Mouse (Mus musculus): ENCODE measurements at regions not wholly inside any gene's neighbourhood (a gene's known extent, or its start where the extent isn't known, plus 50 kb on each side); places are given as distances from the start of the nearest gene placed in this dataset.
A peak's percentile ranks its signal among the peaks of the same experiment; 100 is the strongest.

DNA sequence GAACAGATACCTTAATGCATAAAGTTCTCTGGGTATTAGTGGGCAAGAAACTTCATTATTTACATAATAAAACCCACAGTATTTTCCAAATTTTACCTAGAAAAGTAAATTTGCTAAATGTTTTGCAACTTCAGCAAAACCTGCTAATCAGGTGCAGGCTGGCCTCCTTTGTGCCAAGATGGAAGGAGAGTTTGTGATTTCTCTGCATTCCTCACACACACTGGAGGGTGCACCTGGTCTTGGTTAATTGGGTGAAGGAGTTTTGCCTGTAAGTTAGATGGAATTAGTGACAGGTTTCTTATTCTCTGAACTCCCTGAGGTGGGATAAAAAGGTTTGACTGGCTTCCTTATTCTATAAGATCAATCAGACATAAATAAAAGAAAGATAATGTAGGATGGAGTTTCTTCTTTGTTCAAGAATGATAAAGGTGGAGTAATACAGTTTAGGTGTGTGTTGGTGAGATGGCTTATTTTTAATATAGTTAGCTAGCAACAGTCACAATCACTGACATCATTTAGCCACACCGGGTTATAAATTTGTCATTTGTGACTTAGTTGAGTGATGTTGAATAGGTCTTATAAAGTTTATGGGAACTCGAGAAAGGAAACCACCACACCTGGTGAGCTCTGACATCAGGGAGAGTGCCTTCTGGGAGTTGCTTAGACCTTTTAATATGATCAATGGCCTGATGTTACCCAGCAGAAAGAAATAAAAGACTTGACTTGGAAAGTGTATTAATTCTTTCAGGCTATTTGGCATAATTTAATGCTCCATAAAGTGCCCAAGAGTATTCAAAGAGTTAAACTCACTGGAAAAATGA, 1131.4 kb upstream of the Flrt2 start:
- Histone ChIP-seq H3K36me3 (replicated peaks) (no peaks in the 10 kb centered on the region), H3K27ac (replicated peaks) (no peak overlapping the region), H3K4me1 (no peaks in the 10 kb centered on the region), H3K9me3 (no peaks in the 10 kb centered on the region), H3K27me3 (replicated peaks; ENCODE audit: low read depth, poor library complexity, severe bottlenecking) (no peaks in the 10 kb centered on the region), H3K4me3 (no peak overlapping the region)
- DNase-seq (ENCODE audit: low spot score), result no peak
- WGBS, result 87% methylated on average over 2 of the region's 2 CpGs

DNA sequence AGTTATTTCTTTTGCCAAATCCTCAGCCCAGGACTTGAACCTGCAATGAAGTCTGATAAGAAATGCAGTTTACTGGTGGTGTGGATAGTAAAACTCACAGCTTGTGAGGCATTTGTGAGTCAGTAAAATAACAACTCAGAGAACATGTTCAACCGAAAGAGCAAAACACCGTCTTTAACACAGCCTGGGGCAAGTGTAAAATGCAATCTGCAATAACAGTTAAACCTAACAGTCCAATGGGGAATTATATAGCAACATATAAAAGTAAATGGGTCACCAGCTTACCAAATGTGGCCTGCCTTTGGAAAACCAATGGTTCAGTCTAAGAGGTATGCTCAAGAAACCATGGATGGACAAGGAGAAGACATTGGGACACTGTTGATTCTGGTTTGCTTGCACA, 1117.0 kb upstream of the Flrt2 start:
- Histone ChIP-seq H3K36me3 (replicated peaks) (no peaks in the 10 kb centered on the region), H3K4me3 (no peak overlapping the region), H3K27me3 (replicated peaks; ENCODE audit: low read depth, poor library complexity, severe bottlenecking) (no peaks in the 10 kb centered on the region), H3K4me1 (no peaks in the 10 kb centered on the region), H3K27ac (replicated peaks) (no peak overlapping the region), H3K9me3 (no peaks in the 10 kb centered on the region)
- DNase-seq (ENCODE audit: low spot score), result no peak
- 92% methylated on average over 2 of the region's 2 CpGs for WGBS

- Histone ChIP-seq H3K9me3 (no peaks in the 10 kb centered on the region), H3K36me3 (replicated peaks) (no peaks in the 10 kb centered on the region), H3K4me1 (no peaks in the 10 kb centered on the region), H3K4me3 (no peak overlapping the region), H3K27me3 (replicated peaks; ENCODE audit: low read depth, poor library complexity, severe bottlenecking) (no peaks in the 10 kb centered on the region), H3K27ac (replicated peaks) (no peak overlapping the region)
- no peak for DNase-seq (ENCODE audit: low spot score)
- 51% methylated on average over 4 of the region's 4 CpGs for WGBS
These were observed 1111.7 kb upstream of the Flrt2 start for GRCm38 (mm10) chr12:94580345-94580744.

DNA sequence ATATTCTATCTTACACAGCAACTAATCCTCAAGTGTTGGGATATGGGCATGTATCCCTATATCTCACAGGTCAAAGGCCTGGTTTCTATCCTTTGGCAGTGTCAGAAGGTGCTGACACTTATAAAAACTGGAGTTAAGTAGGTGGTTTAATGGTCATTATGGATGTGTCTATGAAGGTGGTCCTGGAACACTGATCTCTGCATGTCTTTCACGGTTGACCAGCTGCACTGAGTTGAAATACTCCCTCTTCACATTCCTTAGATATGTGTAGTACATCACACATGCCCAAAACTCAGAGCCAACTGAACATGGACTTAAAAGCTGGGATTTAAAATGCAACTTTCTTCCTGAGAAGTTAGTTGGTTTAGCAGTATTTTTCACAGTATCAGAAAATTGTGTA, 1107.7 kb upstream of the Flrt2 start:
- no peak overlapping the region for H3K4me3 ChIP-seq
- WGBS, result 74% methylated on average over 1 of the region's 1 CpGs
- no peaks in the 10 kb centered on the region for H3K4me1 ChIP-seq
- no peak overlapping the region for H3K27ac ChIP-seq (replicated peaks)
- no peaks in the 10 kb centered on the region for H3K27me3 ChIP-seq (replicated peaks; ENCODE audit: low read depth, poor library complexity, severe bottlenecking)
- H3K36me3 ChIP-seq (replicated peaks), result no peaks in the 10 kb centered on the region
- no peaks in the 10 kb centered on the region for H3K9me3 ChIP-seq
- no peak for DNase-seq (ENCODE audit: low spot score)

- Histone ChIP-seq H3K36me3 (replicated peaks) (no peaks in the 10 kb centered on the region), H3K4me3 (no peak overlapping the region), H3K27ac (replicated peaks) (no peak overlapping the region), H3K9me3 (no peaks in the 10 kb centered on the region), H3K4me1 (no peaks in the 10 kb centered on the region), H3K27me3 (replicated peaks; ENCODE audit: low read depth, poor library complexity, severe bottlenecking) (no peaks in the 10 kb centered on the region)
- DNase-seq (ENCODE audit: low spot score), result no peak
- WGBS, result 82% methylated on average over 4 of the region's 4 CpGs
These were observed 1105.0 kb upstream of the Flrt2 start for GRCm38 (mm10) chr12:94587031-94587430.

DNA sequence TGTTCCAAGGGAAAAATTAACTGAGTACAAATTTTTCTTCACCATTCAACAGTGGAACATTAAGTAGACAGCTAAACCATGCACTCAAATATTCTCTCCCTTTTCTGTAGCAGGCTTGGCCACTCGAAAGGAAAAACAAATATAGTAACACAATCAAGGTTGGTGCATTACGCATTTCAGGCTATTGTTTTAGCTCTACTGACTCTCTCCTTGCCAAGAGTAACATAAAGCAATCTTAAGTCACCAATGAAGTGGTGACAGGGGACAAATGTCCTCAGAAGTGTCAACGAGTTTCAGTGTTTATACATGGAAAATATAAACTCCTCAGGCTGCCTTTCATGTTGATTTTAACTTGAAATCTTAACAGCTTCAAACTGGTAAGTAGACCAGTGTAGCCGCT, 1103.4 kb upstream of the Flrt2 start:
- DNase-seq (ENCODE audit: low spot score), result no peak
- H3K9me3 ChIP-seq, result no peaks in the 10 kb centered on the region
- no peaks in the 10 kb centered on the region for H3K4me1 ChIP-seq
- H3K4me3 ChIP-seq, result no peak overlapping the region
- H3K36me3 ChIP-seq (replicated peaks), result no peaks in the 10 kb centered on the region
- H3K27ac ChIP-seq (replicated peaks), result no peak overlapping the region
- H3K27me3 ChIP-seq (replicated peaks; ENCODE audit: low read depth, poor library complexity, severe bottlenecking), result no peaks in the 10 kb centered on the region
- 81% methylated on average over 4 of the region's 4 CpGs for WGBS

DNA sequence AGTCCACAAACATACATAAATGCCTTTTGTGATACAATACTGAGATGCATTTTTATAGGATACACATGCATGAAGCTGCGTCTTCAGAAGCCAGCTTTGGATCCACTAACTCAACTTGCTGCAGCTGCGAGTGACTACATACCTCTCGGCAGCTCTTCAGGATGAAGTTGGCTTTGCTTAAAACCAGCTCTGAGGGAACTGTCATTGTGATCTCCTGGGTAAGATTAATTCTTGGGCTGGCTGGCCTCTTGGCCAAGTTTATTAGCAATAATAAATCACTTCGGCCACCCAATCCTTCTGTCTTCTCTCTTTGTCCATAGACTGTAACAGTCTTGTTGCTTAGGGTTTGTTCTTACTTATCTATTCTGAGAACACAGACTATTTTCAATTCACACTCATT, 1103.0 kb upstream of the Flrt2 start:
- Histone ChIP-seq H3K4me3 (no peak overlapping the region), H3K4me1 (no peaks in the 10 kb centered on the region), H3K27me3 (replicated peaks; ENCODE audit: low read depth, poor library complexity, severe bottlenecking) (no peaks in the 10 kb centered on the region), H3K9me3 (no peaks in the 10 kb centered on the region), H3K27ac (replicated peaks) (no peak overlapping the region), H3K36me3 (replicated peaks) (no peaks in the 10 kb centered on the region)
- DNase-seq (ENCODE audit: low spot score), result no peak
- 91% methylated on average over 4 of the region's 4 CpGs for WGBS

- WGBS, result 89% methylated on average over 1 of the region's 1 CpGs
These were observed 1086.5 kb upstream of the Flrt2 start for GRCm38 (mm10) chr12:94605566-94605965.

DNA sequence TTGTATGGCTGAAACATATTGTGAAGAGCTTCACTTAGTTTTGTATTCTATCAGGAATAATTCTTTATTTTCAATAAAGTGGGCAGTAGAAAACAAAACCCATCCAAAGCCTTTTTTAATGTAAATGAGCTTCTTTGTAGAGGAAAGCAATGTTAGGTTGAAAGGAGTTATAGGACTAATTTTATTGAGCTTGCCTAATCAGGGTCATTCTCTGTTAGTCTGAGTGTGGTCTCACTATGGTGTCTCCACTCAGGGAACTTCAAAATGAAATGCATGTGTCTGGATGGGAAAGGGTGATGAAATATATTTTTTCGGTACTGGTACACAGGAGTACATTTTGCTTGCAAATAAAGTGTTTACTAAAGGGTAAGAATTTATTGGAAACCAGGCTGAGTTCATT, 1055.5 kb upstream of the Flrt2 start:
- Histone ChIP-seq H3K9me3 (no peaks in the 10 kb centered on the region), H3K27me3 (replicated peaks; ENCODE audit: low read depth, poor library complexity, severe bottlenecking) (no peaks in the 10 kb centered on the region), H3K4me3 (no peak overlapping the region), H3K27ac (replicated peaks) (no peak overlapping the region), H3K4me1 (no peaks in the 10 kb centered on the region), H3K36me3 (replicated peaks) (no peaks in the 10 kb centered on the region)
- no peak for DNase-seq (ENCODE audit: low spot score)
- 88% methylated on average over 1 of the region's 1 CpGs for WGBS

More at GRCm38 (mm10) chr12:94605566-94605965, 1086.5 kb upstream of the Flrt2 start:
- DNase-seq (ENCODE audit: low spot score), result no peak
- Histone ChIP-seq H3K4me1 (no peaks in the 10 kb centered on the region), H3K36me3 (replicated peaks) (no peaks in the 10 kb centered on the region), H3K4me3 (no peak overlapping the region), H3K27me3 (replicated peaks; ENCODE audit: low read depth, poor library complexity, severe bottlenecking) (no peaks in the 10 kb centered on the region), H3K27ac (replicated peaks) (no peak overlapping the region), H3K9me3 (no peaks in the 10 kb centered on the region)

GRCm38 (mm10) chr12:94640153-94640552, 1051.9 kb upstream of the Flrt2 start:
- H3K27me3 ChIP-seq (replicated peaks; ENCODE audit: low read depth, poor library complexity, severe bottlenecking), result no peaks in the 10 kb centered on the region
- H3K36me3 ChIP-seq (replicated peaks), result no peaks in the 10 kb centered on the region
- WGBS, result 90% methylated on average over 4 of the region's 4 CpGs
- no peaks in the 10 kb centered on the region for H3K9me3 ChIP-seq
- no peak overlapping the region for H3K27ac ChIP-seq (replicated peaks)
- DNase-seq (ENCODE audit: low spot score), result no peak
- H3K4me3 ChIP-seq, result no peak overlapping the region
- H3K4me1 ChIP-seq, result no peaks in the 10 kb centered on the region

- WGBS, result 77% methylated on average over 2 of the region's 2 CpGs
These were observed 1046.7 kb upstream of the Flrt2 start for GRCm38 (mm10) chr12:94645302-94645701.

GRCm38 (mm10) chr12:94670035-94670434, 1022.0 kb upstream of the Flrt2 start:
- DNase-seq (ENCODE audit: low spot score), result no peak
- H3K4me3 ChIP-seq, result no peak overlapping the region

More at GRCm38 (mm10) chr12:94645302-94645701, 1046.7 kb upstream of the Flrt2 start:
- no peaks in the 10 kb centered on the region for H3K9me3 ChIP-seq
- no peak overlapping the region for H3K4me3 ChIP-seq
- no peaks in the 10 kb centered on the region for H3K36me3 ChIP-seq (replicated peaks)
- no peaks in the 10 kb centered on the region for H3K4me1 ChIP-seq
- no peaks in the 10 kb centered on the region for H3K27me3 ChIP-seq (replicated peaks; ENCODE audit: low read depth, poor library complexity, severe bottlenecking)
- H3K27ac ChIP-seq (replicated peaks), result no peak overlapping the region
- DNase-seq (ENCODE audit: low spot score), result no peak

GRCm38 (mm10) chr12:94674925-94675324, 1017.1 kb upstream of the Flrt2 start:
- H3K27me3 ChIP-seq (replicated peaks; ENCODE audit: low read depth, poor library complexity, severe bottlenecking), result no peaks in the 10 kb centered on the region
- no peak overlapping the region for H3K27ac ChIP-seq (replicated peaks)
- H3K9me3 ChIP-seq, result no peaks in the 10 kb centered on the region
- DNase-seq (ENCODE audit: low spot score), result peak; percentile 17
- H3K4me1 ChIP-seq, result peaks cover 2% of the 10 kb centered on the region; the same call in 1 of the 2 replicates
- 47% methylated on average over 2 of the region's 2 CpGs for WGBS
- no peaks in the 10 kb centered on the region for H3K36me3 ChIP-seq (replicated peaks)
- H3K4me3 ChIP-seq, result no peak overlapping the region

More at GRCm38 (mm10) chr12:94670035-94670434, 1022.0 kb upstream of the Flrt2 start:
- H3K9me3 ChIP-seq, result no peaks in the 10 kb centered on the region
- 91% methylated on average over 1 of the region's 1 CpGs for WGBS
- no peak overlapping the region for H3K27ac ChIP-seq (replicated peaks)
- H3K4me1 ChIP-seq, result peaks cover 2% of the 10 kb centered on the region; the same call in 1 of the 2 replicates
- no peaks in the 10 kb centered on the region for H3K27me3 ChIP-seq (replicated peaks; ENCODE audit: low read depth, poor library complexity, severe bottlenecking)
- no peaks in the 10 kb centered on the region for H3K36me3 ChIP-seq (replicated peaks)
